In the genomic region with DNA sequence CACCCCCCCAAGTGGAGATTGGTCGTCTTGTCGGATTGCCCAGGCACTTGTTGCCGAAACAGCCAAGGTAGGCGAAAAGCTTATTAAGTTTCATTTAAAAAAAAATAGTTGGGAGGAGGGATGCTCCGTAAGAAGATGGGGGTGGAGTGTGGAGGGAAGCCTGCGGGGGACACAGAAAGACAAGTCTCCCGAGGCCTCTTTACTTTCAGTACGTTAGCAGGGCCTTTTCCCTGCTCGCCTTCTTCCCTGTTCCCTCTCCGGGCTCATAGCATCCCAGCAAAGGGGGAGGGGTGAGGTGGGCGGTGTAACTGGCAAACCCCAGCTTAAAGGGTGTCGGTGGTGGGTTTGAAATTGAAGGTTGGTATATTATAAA, we compare ENCODE assay signal across 8 mouse cellular contexts.
DNase-seq lines count a peak whose midpoint lies in the region; ATAC-seq and TF ChIP-seq lines count a peak whose summit lies in the region.

No protein-coding gene starts in this region.

- H3K4me3 ChIP-seq in bone marrow macrophage, adult 2 months (ENCODE audit: insufficient read depth, low read length): peak overlapping the region; percentile 89
- peak overlapping the region; percentile 74 for H3K4me3 ChIP-seq in kidney, embryonic 15.5 days (replicated peaks)
- H3K4me3 ChIP-seq in midbrain, embryonic 13.5 days (replicated peaks): peak overlapping the region; percentile 51

- WGBS in kidney, embryonic 15.5 days: under 1% methylated on average over 12 of the region's 12 CpGs
- WGBS in midbrain, embryonic 13.5 days: 0% methylated on average over 12 of the region's 12 CpGs

- no peak for TF ChIP-seq CTCF in bone marrow macrophage, adult 2 months (IDR thresholded peaks at IDR 0.05; ENCODE audit: low read depth, low read length)

- no peak for TF ChIP-seq POLR2A in bone marrow macrophage, adult 2 months (IDR thresholded peaks at IDR 0.05; ENCODE audit: borderline replicate concordance, low read depth, low read length)

- DNase-seq in left cerebral cortex, postnatal 10 days (ENCODE audit: extremely low spot score in 1 of 2, low spot score in 2 of 2): peak; percentile 32 to 65
- DNase-seq in left cerebral cortex, adult 8-10 months (ENCODE audit: low spot score in 2 of 2): no peak
- DNase-seq in forelimb bud, embryonic 11.5 days (ENCODE audit: low read depth, low spot score): peak; percentile 33
- peak; percentile 34 for DNase-seq in thymus, postnatal 25 days
- no peak for DNase-seq in gastrocnemius, adult 18-20 months (ENCODE audit: low spot score)

- H3K36me3 ChIP-seq in kidney, embryonic 15.5 days: peaks cover 13% of the 10 kb centered on the region
- H3K36me3 ChIP-seq in midbrain, embryonic 13.5 days: 0 out of 2 replicates have a peak, but pooled peaks cover 2% of the 10 kb centered on the region

- peak overlapping the region; percentile 66 for H3K4me2 ChIP-seq in kidney, embryonic 15.5 days
- peak overlapping the region; percentile 77 for H3K4me2 ChIP-seq in midbrain, embryonic 13.5 days (replicated peaks)

- no peaks in the 10 kb centered on the region for H3K27me3 ChIP-seq in kidney, embryonic 15.5 days
- no peaks in the 10 kb centered on the region for H3K27me3 ChIP-seq in midbrain, embryonic 13.5 days

- H3K27ac ChIP-seq in bone marrow macrophage, adult 2 months (ENCODE audit: insufficient read depth, low read depth, low read length): peak overlapping the region; percentile 13; the same call in 1 of the 2 replicates
- peak overlapping the region; percentile 96 for H3K27ac ChIP-seq in kidney, embryonic 15.5 days
- H3K27ac ChIP-seq in midbrain, embryonic 13.5 days: peak overlapping the region; percentile 100

- peaks cover 30% of the 10 kb centered on the region for H3K4me1 ChIP-seq in bone marrow macrophage, adult 2 months (ENCODE audit: control insufficient read depth, insufficient read depth, low read length)
- H3K4me1 ChIP-seq in kidney, embryonic 15.5 days: peaks cover 45% of the 10 kb centered on the region
- peaks cover 52% of the 10 kb centered on the region for H3K4me1 ChIP-seq in midbrain, embryonic 13.5 days (replicated peaks)

- no peaks in the 10 kb centered on the region for H3K9me3 ChIP-seq in kidney, embryonic 15.5 days (replicated peaks)
- H3K9me3 ChIP-seq in midbrain, embryonic 13.5 days: no peaks in the 10 kb centered on the region

- intact Hi-C loops in left cerebral cortex, postnatal 10 days (cut with DNase I): loop anchor here (5.0 kb wide), 2 partner anchors 105 to 185 kb away; no protein-coding TSS in a partner anchor

- ATAC-seq in kidney, embryonic 15.5 days (replicated peaks; ENCODE audit: low FRiP score): no peak
- ATAC-seq in midbrain, embryonic 13.5 days: no peak

- peak overlapping the region; percentile 71 for H3K9ac ChIP-seq in kidney, embryonic 15.5 days
- H3K9ac ChIP-seq in midbrain, embryonic 13.5 days (replicated peaks): peak overlapping the region; percentile 95

Comparison
In these comparisons a context has a peak if more than half of its experiments do, and no peak if none do; other contexts are left out.
1. DNase-seq: peak in left cerebral cortex, postnatal 10 days (2 of 2), forelimb bud, embryonic 11.5 days (single experiment) and thymus, postnatal 25 days (single experiment); none in left cerebral cortex, adult 8-10 months (0 of 2) and gastrocnemius, adult 18-20 months (single experiment).
2. H3K27ac ChIP-seq: peak in every context shown above with its lines; median percentile 100 in midbrain, embryonic 13.5 days; 96 in kidney, embryonic 15.5 days; 13 in bone marrow macrophage, adult 2 months.
3. Peak in every context shown above with its lines, with median percentiles within 50 percentile points of each other: H3K4me3 ChIP-seq.